Mouse (Mus musculus) lung, embryonic 14.5 days (tissue): ENCODE results near the gene Ccnd3. TPM values are rescaled to one million over a fixed set of nuclear protein-coding genes. Genes with fewer than 3 reads are reported as not detected.

ENCODE experiments used
- ATAC-seq: fragments of 200-750 bp; cut with Nextera tagmentation; 2 replicates; pipeline ENCODE4 v1.8.0; 2017; ENCODE audit warnings: mild to moderate bottlenecking, moderate TSS enrichment, moderate library complexity; ENCODE audit not compliant: insufficient read depth
- DNase-seq: peaks from one replicate; pipeline ENCODE4 v3.0.0-alpha.2; 2015
- H3K27ac ChIP-seq: fragments of 300-500 bp; sonication (generic); 2 replicates; pipeline ENCODE4 v1.5.1; 2014; ENCODE audit warnings: low read depth, mild to moderate bottlenecking, moderate library complexity
- H3K27me3 ChIP-seq: fragments of 300-500 bp; sonication (generic); 2 replicates; pipeline ENCODE4 v1.6.1; 2014; ENCODE audit warnings: low read length, control low read depth; ENCODE audit not compliant: insufficient read depth
- H3K36me3 ChIP-seq: fragments of 300-500 bp; sonication (generic); 2 replicates; pipeline ENCODE4 v1.6.1; 2014; ENCODE audit warnings: control low read depth; ENCODE audit not compliant: insufficient read depth
- H3K4me1 ChIP-seq: fragments of 300-500 bp; sonication (generic); 2 replicates; pipeline ENCODE4 v1.6.1; 2014; ENCODE audit warnings: antibody characterized with exemption, control low read depth; ENCODE audit not compliant: insufficient read depth
- H3K4me2 ChIP-seq: fragments of 300-500 bp; sonication (generic); 2 replicates; pipeline ENCODE4 v1.6.1; 2014; ENCODE audit warnings: mild to moderate bottlenecking
- H3K4me3 ChIP-seq: fragments of 300-500 bp; sonication (generic); 2 replicates; pipeline ENCODE4 v1.5.1; 2014; ENCODE audit warnings: low read depth, low read length
- H3K9ac ChIP-seq: fragments of 300-500 bp; sonication (generic); 2 replicates; pipeline ENCODE4 v1.6.1; 2014
- H3K9me3 ChIP-seq: fragments of 300-500 bp; sonication (generic); 2 replicates; pipeline ENCODE4 v1.6.1; 2016; ENCODE audit warnings: low read depth, low read length, control low read depth
- CTCF ChIP-seq: IDR thresholded peaks from 2 replicates; pipeline ENCODE4 v1.5.1; 2016; ENCODE audit warnings: antibody characterized with exemption, low read depth
- WGBS: fragments of 180-500 bp; shearing (Covaris S2); extraction: QIAGEN DNeasy Blood & Tissue Kit; methylation state at CpG from one replicate; pipeline ENCODE4 v1.1.7; 2014; 5-methylcytosine and 5-hydroxymethylcytosine counted together
- polyA plus RNA-seq: library from polyadenylated mRNA; unstranded; fragments of >200 nt; fragmentation: Nextera tagmentation; extraction: Ambion mirVana; gene quantifications from 2 replicates; pipeline ENCODE4 v1.2.1, GENCODE M21; 2014

Gene Ccnd3
- polyA plus RNA-seq, 1 experiment from 2014 or later = 308 TPM

GRCm38 (mm10) chr17:47470121-47470520, 34.7 kb upstream of the Ccnd3 start:
- Histone ChIP-seq H3K27me3 (peaks cover 21% of the 10 kb centered on the region), H3K9me3 (no peaks in the 10 kb centered on the region), H3K4me3 (no peak overlapping the region), H3K4me1 (0 out of 2 replicates have a peak, but pooled peaks cover 2% of the 10 kb centered on the region), H3K36me3 (peaks cover 4% of the 10 kb centered on the region; the same call in 1 of the 2 replicates), H3K27ac (no peak overlapping the region), H3K9ac (no peak overlapping the region), H3K4me2 (no peak overlapping the region)
- no peak for ATAC-seq
- no peak for DNase-seq
- 73% methylated on average over 4 of the region's 4 CpGs for WGBS
- TF ChIP-seq CTCF = no peak

- H3K27me3 ChIP-seq = peaks cover 21% of the 10 kb centered on the region
- 71% methylated on average over 5 of the region's 5 CpGs for WGBS
- H3K4me3 ChIP-seq = no peak overlapping the region
- H3K27ac ChIP-seq = no peak overlapping the region
- H3K9me3 ChIP-seq = no peaks in the 10 kb centered on the region
- ATAC-seq = no peak
- no peak overlapping the region for H3K9ac ChIP-seq
- H3K36me3 ChIP-seq = peaks cover 4% of the 10 kb centered on the region; the same call in 1 of the 2 replicates
- DNase-seq = peak; percentile 76
- H3K4me2 ChIP-seq = no peak overlapping the region
- TF ChIP-seq CTCF = no peak
- H3K4me1 ChIP-seq = 0 out of 2 replicates have a peak, but pooled peaks cover 2% of the 10 kb centered on the region
These were observed 34.2 kb upstream of the Ccnd3 start for GRCm38 (mm10) chr17:47470686-47471085.

GRCm38 (mm10) chr17:47472435-47473350, 32.2 kb upstream of the Ccnd3 start:
- no peak overlapping the region for H3K4me2 ChIP-seq
- TF ChIP-seq CTCF = no peak
- H3K4me3 ChIP-seq = no peak overlapping the region
- H3K27me3 ChIP-seq = peaks cover 13% of the 10 kb centered on the region
- DNase-seq (peak; percentile 33), ATAC-seq (no peak)
- WGBS = 27% methylated on average over 15 of the region's 15 CpGs
- no peak overlapping the region; the same call in 1 of the 2 replicates for H3K9ac ChIP-seq
- H3K36me3 ChIP-seq = peaks cover 4% of the 10 kb centered on the region; the same call in 1 of the 2 replicates
- H3K27ac ChIP-seq = peak overlapping the region; percentile 26; the same call in 1 of the 2 replicates
- H3K4me1 ChIP-seq = 0 out of 2 replicates have a peak, but pooled peaks cover 2% of the 10 kb centered on the region
- H3K9me3 ChIP-seq = no peaks in the 10 kb centered on the region

- Histone ChIP-seq H3K9me3 (no peaks in the 10 kb centered on the region), H3K9ac (no peak overlapping the region), H3K27me3 (peaks cover 5% of the 10 kb centered on the region), H3K4me3 (no peak overlapping the region), H3K4me2 (no peak overlapping the region), H3K4me1 (0 out of 2 replicates have a peak, but pooled peaks cover 2% of the 10 kb centered on the region), H3K36me3 (peaks cover 4% of the 10 kb centered on the region; the same call in 1 of the 2 replicates), H3K27ac (no peak overlapping the region)
- peak; percentile 88 for TF ChIP-seq CTCF
- ATAC-seq (no peak), DNase-seq (peak; percentile 67)
- WGBS = 14% methylated on average over 8 of the region's 8 CpGs
These were observed 31.3 kb upstream of the Ccnd3 start for GRCm38 (mm10) chr17:47473434-47473974.

- Histone ChIP-seq H3K36me3 (peaks cover 4% of the 10 kb centered on the region; the same call in 1 of the 2 replicates), H3K4me1 (0 out of 2 replicates have a peak, but pooled peaks cover 2% of the 10 kb centered on the region), H3K4me3 (no peak overlapping the region), H3K27ac (no peak overlapping the region), H3K9me3 (no peaks in the 10 kb centered on the region), H3K4me2 (no peak overlapping the region), H3K27me3 (no peaks in the 10 kb centered on the region), H3K9ac (no peak overlapping the region)
- no peak for TF ChIP-seq CTCF
- ATAC-seq (no peak), DNase-seq (no peak)
- WGBS = 54% methylated on average over 4 of the region's 4 CpGs
These were observed 30.6 kb upstream of the Ccnd3 start for GRCm38 (mm10) chr17:47474250-47474649.

- Histone ChIP-seq H3K4me1 (0 out of 2 replicates have a peak, but pooled peaks cover 2% of the 10 kb centered on the region), H3K9ac (no peak overlapping the region), H3K27me3 (no peaks in the 10 kb centered on the region), H3K4me3 (no peak overlapping the region), H3K36me3 (peaks cover 4% of the 10 kb centered on the region; the same call in 1 of the 2 replicates), H3K9me3 (no peaks in the 10 kb centered on the region), H3K4me2 (no peak overlapping the region), H3K27ac (no peak overlapping the region)
- WGBS = 73% methylated on average over 4 of the region's 4 CpGs
- no peak for ATAC-seq
- DNase-seq = no peak
- no peak for TF ChIP-seq CTCF
These were observed 29.7 kb upstream of the Ccnd3 start for GRCm38 (mm10) chr17:47475181-47475580.

- no peak for ATAC-seq
- Histone ChIP-seq H3K27ac (no peak overlapping the region), H3K4me2 (no peak overlapping the region), H3K4me3 (no peak overlapping the region), H3K4me1 (no peaks in the 10 kb centered on the region), H3K36me3 (peaks cover 3% of the 10 kb centered on the region; the same call in 1 of the 2 replicates), H3K9ac (no peak overlapping the region), H3K27me3 (no peaks in the 10 kb centered on the region), H3K9me3 (no peaks in the 10 kb centered on the region)
- TF ChIP-seq CTCF = peak; percentile 57
- 65% methylated on average over 3 of the region's 3 CpGs for WGBS
- DNase-seq = peak; percentile 25
These were observed 29.1 kb upstream of the Ccnd3 start for GRCm38 (mm10) chr17:47475714-47476113.
